Mouse (Mus musculus) right cerebral cortex, adult 2 months (tissue): ENCODE data around the gene Ccnl1.

Source experiments
- DNase-seq, 2 experiments: peaks; one replicate each; pipeline ENCODE4 v3.0.0; 2021 to 2022; ENCODE audit warnings: low spot score in 2 of 2

The Ccnl1 gene

DNA sequence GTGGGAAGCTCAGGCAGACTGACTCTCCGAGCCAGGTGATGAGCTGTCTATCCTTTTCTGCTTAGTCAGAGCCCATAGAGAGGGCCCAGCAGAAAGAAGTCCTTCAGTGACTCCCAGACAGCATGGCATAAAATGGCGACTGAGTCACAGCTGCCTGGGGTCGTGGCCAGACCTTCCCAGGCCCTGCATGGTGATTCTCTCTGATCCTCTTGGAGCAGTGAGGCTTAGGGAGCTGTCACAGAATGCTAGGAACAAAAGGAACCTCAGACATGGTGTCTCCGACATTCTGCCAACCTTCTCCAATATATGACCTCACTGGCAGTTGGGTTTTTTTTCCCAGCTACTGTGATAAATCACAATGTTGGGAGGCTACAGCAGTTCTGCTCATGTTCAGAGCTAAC lies 30.9 kb downstream of the Ccnl1 start:
- DNase-seq = no peak

- DNase-seq = no peak
These were observed 31.6 kb downstream of the Ccnl1 start for GRCm38 (mm10) chr3:65926426-65926825.

DNA sequence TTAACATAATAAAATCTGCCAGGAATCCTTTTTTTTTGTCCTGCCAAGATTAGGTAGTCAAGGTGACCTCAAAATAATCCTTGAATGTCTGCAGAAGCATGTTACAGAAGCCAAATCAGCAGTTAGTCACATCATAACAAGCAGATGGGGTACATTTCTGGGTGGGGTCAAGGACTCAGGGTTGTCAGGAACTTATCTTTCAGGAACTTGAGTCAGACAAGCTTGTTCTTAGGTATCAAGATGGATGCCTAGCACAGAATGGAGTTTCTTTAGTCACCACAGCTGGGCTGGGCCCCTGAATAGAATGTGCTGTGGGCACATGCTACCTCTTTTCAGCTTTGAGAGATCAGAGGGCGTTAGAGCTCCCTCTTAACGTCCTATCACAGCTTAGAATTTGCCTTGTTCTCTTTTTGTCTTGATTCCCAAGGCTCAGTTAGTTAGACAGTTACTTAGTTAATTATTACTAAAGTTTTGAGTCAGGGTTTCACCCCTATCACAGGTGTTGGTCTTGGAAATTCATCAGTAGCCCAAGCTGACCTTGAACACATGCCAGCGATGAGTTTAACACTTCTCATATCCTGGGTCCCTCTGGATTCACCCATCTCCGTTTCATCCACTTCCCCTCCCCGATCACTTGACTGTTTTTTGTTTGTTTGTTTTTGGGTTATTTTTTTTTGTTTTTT lies 32.9 kb downstream of the Ccnl1 start:
- DNase-seq = no peak

DNA sequence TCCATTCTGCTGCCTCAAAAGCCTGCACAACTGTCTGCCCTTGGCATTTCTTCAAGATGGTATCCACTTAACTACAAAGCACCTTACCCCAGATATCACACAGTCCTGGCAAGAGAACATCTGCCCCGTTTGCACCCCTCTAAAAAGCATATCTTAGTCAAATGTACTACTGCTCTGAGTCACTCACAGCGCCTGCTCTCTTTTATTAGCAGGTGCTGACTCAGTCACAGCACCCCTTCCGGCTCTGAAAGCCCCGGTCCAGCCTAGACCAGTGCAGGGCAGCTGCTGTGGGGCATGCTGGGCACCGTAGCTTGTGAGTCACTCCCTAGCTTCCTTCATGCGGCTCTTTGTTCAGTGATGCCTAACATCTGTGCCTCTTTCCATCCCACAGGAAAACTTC lies 35.6 kb downstream of the Ccnl1 start:
- peak in 1 of 2 experiments; percentile 31 for DNase-seq

DNA sequence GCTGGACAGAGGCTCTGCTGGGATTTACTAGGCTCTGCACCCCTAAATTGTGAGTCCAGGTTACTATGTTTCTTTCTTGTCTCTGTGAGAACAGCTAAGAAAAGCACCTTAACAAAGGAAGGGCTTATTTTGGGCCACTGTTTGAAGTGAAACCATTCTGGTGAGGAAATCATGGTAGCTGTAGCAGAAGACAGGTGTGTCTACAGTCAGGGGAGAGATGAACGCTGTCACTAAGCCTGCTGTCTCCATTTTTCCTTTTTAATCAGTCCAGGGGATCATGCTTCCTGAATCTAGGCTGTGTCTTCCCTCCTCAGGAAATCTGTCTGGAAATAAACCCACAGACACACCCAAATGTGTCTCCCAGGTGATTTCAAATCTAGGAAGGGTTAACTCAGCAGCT lies 36.4 kb downstream of the Ccnl1 start:
- no peak for DNase-seq

DNA sequence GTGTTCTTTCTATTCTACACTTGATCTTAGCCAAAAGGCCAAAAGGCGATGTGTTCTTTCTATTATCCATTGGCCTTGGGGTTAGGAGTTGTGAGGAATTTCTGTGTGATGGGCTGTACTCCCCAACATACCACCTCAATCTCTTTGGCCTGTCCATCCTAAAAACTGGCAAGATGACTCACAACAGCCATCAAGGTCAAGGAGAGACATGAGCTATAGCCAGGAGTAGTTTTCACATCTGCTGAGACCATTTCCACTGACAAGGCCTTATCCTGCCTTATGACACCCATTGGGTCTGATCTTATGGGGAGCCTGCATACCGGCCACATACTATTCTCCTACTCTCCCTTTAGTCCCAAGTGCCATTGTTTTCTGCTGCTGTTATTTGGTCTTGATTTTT lies 39.0 kb downstream of the Ccnl1 start:
- DNase-seq = no peak

GRCm38 (mm10) chr3:65912928-65913327 lies 45.1 kb downstream of the Ccnl1 start:
- DNase-seq = no peak

- DNase-seq = peak; percentile 36 to 56
These were observed 45.8 kb downstream of the Ccnl1 start for GRCm38 (mm10) chr3:65912217-65912616.

GRCm38 (mm10) chr3:65911265-65911664 lies 46.8 kb downstream of the Ccnl1 start:
- no peak for DNase-seq

DNA sequence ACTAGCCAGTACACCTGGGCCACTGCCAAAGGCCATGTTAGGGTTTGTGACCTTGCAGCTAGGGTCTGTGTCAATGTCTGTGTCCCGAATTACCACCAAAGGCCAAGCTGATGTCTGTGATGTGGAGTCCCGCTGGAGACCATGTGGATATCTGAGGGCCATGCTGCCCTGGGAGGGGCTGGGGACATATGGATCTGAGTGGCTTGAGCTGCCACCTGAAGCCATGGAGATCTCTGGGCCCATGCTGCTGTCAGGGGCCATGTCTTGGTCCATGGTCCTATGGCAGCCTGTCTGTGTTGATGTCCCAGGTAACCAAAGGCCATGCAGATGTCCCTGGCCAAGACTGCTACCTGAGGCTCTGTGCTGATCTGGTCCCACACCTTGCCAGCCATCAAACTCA lies 48.6 kb downstream of the Ccnl1 start:
- no peak for DNase-seq

DNA sequence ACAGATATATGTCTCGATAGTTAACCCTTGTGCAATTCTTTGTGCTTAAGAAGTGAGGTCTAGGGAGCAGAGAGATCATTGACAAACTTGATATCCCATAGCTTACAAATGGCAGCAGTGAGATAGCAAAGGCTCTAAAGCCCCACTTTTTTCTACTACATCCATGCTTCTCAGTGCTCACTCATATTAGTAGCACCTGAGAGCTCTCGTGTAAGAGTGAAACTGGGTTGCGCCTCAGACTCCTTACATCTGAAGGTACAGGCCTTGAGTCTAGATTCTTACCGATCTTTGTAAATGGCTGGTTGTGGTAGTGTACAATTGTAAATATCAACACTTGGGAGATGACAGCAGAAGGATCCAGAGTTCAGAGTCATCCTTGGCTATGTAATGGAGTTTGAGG lies 50.5 kb downstream of the Ccnl1 start:
- DNase-seq = no peak

DNA sequence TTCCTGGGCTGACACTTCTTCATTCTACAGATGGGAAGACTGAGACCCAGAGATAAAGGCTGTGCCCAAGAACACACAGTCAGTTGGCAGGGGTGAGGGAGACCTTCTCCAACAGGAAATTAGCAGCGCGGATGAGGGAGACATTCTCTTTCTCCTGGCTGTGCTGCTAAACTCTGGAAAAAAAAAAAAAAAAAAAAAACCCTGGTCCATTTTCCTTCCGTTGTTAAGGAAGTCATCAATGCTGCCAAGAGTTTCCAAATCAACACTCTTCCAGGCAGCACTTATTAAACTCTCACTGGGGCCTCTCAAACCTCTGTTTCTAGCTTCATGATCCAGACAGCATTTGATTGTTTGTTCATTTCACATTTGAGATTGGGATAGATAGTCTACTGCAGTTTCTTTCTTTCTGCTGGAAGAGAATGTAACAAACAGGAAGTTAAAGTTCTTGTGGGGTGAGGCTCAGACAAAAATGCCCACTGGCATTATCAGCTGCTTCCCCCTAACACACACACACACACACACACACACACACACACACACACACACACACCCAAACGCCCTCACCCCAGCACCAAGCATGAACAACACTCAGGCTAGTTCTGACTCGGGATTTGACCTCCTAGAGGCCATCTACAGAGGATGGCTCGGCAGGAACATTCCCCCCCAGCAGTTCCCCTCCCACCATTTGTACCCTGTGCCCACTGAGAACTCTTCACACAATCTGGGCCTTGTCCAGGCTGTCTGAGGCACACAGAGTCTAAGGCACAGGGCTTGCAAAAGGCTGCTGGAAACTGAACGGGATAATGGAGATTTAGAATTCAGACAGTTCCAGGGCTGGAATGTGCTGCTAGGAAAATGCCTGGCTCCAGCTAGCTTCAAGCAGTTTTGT lies 52.5 kb downstream of the Ccnl1 start:
- no peak for DNase-seq

DNA sequence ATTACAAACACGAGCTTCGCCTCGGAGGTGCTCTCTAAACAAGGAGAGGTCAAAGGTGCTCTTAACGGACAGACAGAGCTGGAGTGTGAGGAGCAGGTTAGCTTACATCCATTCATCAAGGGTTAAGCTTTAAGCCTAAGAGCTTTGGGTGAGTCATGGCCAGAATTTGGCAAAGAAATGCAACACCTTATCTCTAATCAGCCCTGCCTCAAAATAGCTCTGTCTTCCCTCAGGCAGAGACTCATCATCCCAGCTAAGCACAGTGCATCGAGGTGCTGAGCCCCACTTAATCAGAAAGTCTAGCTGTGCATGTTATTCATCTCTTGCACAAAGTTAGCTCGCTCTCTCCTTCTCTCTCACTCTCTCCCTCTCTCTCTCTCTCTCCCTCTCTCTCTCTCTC lies 53.3 kb downstream of the Ccnl1 start:
- no peak for DNase-seq

- no peak for DNase-seq
These were observed 53.9 kb downstream of the Ccnl1 start for GRCm38 (mm10) chr3:65904106-65904505.

DNA sequence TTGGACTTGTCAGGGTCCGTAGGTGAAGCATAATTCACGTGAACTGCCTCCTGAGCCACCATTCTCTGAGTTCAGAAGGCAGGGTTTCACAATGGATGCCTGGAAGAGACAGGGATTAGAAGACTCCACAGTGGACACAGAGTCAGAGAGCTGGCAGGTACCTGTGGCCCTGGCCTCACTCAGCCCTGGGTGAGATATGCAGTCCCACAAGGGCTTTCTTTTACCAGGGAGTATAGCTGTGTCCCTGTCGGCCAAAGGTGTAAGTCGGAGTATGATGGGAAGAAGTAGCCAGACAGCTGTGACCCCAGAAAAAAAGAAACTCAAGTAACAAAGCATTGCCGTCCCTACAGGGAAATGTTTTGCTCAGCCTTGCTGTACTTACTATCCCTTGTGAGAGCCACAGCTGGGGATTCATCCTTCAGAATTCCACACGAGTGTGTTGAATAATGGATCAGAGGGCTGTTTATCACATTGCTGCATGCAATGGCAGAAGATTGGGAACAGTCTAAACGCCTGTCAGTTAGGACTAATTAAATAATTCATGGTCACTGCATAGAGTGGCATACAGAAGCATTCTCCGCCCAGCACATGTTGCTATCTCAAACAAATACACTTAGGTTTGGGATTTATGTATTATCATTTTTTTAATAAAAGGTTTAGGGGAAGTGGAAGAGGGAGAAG lies 59.3 kb downstream of the Ccnl1 start:
- DNase-seq = no peak

DNA sequence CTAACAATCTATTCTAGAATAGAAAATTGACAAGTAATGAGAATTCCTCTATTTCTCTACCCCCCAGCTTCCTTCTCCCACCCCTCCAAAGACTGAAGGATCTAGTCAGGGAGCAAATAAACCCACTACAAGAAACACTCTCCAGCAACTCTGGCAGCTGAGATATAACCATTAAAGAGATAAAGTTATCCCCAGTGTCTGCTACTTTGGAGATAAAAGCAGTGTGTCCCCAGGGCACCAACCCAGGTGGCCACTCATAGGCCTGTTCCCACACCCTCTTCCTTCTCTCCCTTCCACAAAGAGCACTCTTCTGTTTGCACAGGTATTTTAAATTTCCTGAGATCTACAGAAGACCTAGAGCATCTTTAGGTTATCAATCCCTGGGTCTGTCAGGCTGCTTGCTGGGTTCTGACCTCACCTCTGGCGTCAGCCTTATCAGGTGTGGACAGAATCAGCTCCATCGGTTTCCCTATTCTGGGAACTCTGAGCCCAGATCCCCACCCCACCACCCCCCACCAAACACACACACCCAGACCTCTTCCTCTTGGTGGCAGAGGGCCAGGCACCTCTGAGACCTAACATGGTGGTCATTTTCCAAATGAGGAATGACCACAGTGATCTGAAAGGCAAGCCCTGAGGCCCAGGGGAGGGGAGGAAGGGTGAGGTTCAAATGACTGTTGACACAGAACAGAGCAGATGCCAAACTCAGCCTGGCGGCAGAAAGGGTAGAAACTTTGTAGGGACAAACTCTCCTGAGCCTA lies 60.6 kb downstream of the Ccnl1 start:
- no peak for DNase-seq
